Mouse (Mus musculus) ZHBTc4 (cell line): ENCODE measurements around the gene Cyth2.
A peak's percentile ranks its signal among the peaks of the same experiment; 100 is the strongest.

Experiments used
- DNase-seq: peaks from one replicate; pipeline ENCODE4 v3.0.0-alpha.2; 2011; ENCODE audit warnings: low read depth, low spot score

Cyth2 gene

GRCm38 (mm10) chr7:45786136-45786578 is 28.2 kb downstream of the Cyth2 start:
- peak; percentile 86 for DNase-seq

DNA sequence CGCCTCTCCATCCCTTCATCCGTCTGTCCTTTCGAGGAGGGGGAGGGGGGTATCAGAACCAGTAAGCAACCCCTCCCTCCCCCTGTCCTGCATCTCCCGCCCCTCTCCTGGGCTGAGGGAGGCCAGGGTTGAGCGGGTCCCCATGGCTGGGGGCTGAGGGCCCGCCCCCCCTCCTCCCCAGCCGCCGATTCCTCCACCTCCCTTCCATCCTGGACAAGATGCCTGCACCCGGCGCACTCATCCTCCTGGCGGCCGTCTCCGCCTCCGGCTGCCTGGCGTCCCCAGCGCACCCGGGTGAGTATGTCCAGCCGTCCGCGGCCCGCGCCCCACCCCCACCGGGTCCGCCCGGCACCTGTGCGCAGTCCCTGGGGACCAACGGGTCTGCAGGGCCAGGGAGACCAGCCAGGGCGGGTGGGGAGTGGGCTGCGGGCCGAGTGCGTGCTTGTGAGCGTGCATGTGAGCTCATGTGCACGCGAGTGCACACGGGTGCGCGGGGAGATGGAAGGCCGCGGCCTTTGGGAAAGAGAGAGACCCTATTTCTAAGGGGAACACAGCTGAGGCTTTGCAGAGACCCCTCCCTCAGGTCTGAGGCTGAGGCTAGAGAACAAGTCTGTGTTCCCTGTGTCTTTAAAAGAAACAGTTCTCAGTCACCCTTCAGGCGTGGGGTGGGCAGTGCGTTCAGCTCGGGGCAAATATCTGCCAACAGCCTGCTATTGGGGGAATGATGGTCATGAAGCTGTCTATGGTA is 28.8 kb downstream of the Cyth2 start:
- no peak for DNase-seq

- peak; percentile 77 for DNase-seq
These were observed 29.6 kb downstream of the Cyth2 start, which contains the start of gene Sult2b1 for GRCm38 (mm10) chr7:45784524-45785372. TSS of gene Sult2b1 (minus strand) at chr7:45784669.

GRCm38 (mm10) chr7:45783511-45784091 is 30.8 kb downstream of the Cyth2 start, which contains the start of gene Lmtk3:
TSS of gene Lmtk3 (plus strand) at chr7:45783738.
- DNase-seq = peak; percentile 84

- DNase-seq = no peak
These were observed 32.1 kb downstream of the Cyth2 start for GRCm38 (mm10) chr7:45782271-45782670.

DNA sequence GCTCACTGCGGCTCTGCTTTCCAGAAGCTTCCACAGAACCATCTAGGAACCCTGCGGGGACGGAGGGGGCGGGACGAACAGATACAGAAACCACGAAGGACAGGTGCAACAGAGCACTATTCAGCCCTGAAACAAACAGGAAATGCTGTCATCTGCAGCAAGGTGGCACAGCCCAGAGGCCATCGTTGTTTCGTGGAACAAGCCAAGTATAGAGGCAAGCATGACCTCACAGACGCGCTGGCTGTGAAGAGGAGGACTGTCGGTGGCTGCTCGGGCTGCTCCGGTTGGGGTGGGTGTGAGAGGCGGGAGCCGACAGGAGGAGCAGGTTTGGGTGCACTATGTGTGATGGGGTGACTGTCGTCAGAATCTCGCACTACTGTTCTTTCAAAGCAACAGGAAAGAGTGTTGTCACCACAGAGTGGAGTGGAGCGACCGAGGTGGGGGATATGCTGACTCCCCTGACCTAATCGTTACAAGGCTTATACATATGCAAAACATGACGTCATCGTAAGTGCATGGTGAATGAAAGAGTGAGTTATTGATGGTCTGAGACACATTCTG is 35.2 kb downstream of the Cyth2 start:
- DNase-seq = no peak

DNA sequence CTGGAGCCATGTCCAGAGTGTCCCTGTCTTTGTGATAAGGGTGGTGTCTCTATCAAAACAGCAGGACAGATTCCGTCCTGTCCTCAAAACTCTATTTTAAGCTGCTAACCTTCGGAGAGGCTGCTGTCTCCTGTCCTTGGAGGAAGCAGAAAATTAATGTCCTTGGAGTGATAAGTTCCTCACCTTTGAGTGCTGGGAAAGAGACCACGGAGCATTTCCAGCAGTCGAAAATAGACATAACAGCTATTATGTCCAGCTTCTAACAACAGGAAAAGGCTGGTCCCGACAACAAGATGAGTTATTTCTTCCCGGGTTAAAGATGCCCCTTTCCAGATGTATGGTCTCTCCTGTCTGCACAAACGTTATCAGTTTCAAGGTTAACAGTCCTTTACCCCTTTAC is 39.1 kb downstream of the Cyth2 start:
- DNase-seq = no peak

- DNase-seq = peak; percentile 28
These were observed 43.3 kb downstream of the Cyth2 start for GRCm38 (mm10) chr7:45771101-45771500.

DNA sequence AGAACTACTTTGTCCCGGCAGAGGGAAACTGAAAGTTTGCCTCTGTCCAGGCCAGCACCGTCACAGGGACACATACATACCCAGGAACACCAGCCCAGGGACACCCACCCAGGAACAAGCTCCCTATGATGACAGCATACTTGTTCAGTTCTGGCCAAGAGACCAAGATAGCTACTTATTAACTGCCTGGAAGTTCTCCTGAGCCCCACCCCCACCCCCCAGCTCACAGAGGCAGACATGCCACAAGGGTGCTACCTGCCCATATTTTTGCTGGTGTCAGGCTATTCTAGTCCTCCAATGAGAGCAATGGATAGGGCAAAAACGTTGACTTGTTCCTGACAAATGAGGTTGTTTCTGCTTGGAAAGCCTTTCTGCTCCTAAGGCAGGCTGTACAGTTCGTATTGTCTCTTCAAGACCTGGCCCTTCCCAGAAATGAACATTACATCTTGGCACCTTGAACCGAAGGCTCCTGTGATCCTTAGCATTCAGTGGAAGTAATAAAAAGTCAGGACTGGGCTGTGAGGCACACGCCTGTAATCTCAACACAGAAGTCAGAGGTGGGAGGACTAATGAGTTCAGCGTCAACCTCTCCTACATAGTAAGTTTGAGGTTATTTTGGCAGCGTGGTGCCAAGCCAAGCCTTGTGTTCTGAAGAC is 43.8 kb downstream of the Cyth2 start:
- DNase-seq = no peak

- peak; percentile 60 for DNase-seq
These were observed 46.9 kb downstream of the Cyth2 start for GRCm38 (mm10) chr7:45767500-45767899.

GRCm38 (mm10) chr7:45766764-45767163 is 47.6 kb downstream of the Cyth2 start:
- no peak for DNase-seq

GRCm38 (mm10) chr7:45765995-45766394 is 48.4 kb downstream of the Cyth2 start:
- no peak for DNase-seq

GRCm38 (mm10) chr7:45760151-45760550 is 54.2 kb downstream of the Cyth2 start:
- DNase-seq = no peak

GRCm38 (mm10) chr7:45759400-45759799 is 55.0 kb downstream of the Cyth2 start:
- no peak for DNase-seq
